Mouse (Mus musculus) G1E (cell line): ENCODE measurements at regions not wholly inside any gene's neighbourhood (a gene's known extent, or its start where the extent isn't known, plus 50 kb on each side); places are given as distances from the start of the nearest gene placed in this dataset.

Source experiments
- CTCF ChIP-seq: IDR thresholded peaks from 2 replicates; pipeline ENCODE4 v1.5.1; 2012; ENCODE audit warnings: low read depth, low read length, inconsistent platforms, mixed read lengths
- GATA1 ChIP-seq: IDR thresholded peaks from 2 replicates; pipeline ENCODE4 v1.6.1; 2012; ENCODE audit warnings: borderline replicate concordance, low read length, inconsistent platforms, mixed read lengths
- GATA2 ChIP-seq: IDR thresholded peaks from 2 replicates; pipeline ENCODE4 v1.6.1; 2012; ENCODE audit warnings: low read depth, low read length, inconsistent platforms, borderline replicate concordance
- POLR2AphosphoS5 ChIP-seq: IDR thresholded peaks from 2 replicates; pipeline ENCODE4 v1.6.1; 2012; ENCODE audit warnings: low read depth, low read length, inconsistent platforms; ENCODE audit not compliant: insufficient replicate concordance
- TAL1 ChIP-seq: conservative IDR thresholded peaks from 2 replicates; pipeline ENCODE4 v1.6.1; 2012; ENCODE audit warnings: low read depth, low read length, inconsistent platforms, mixed read lengths

DNA sequence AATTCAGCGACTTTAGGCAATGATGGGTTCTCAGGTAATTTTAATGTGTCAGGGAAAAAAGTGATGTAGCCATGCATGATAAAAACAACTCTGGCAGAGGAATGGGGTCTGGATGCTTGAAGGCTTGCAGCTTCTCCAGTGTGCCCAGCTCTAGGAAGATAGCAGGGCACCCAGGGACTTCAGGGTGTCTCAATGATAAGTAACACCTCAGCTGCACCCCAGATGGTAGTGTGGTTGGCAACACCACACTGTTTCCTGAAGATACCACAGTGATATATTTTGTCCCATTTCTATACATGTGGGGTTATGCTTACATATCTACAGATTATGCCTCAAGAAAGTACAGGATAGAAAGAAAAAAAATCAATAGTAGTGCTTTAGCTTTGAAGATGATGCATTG, 1516.9 kb downstream of the 4930444P10Rik start:
- TF ChIP-seq CTCF (no peak), POLR2AphosphoS5 (no peak), GATA1 (no peak), TAL1 (no peak), GATA2 (no peak)
